Mouse (Mus musculus) gastrocnemius, postnatal 25 days (tissue): ENCODE results near the gene Ggact. TPM values are rescaled to one million over a fixed set of nuclear protein-coding genes. Genes with fewer than 3 reads are reported as not detected.
A peak's percentile ranks its signal among the peaks of the same experiment; 100 is the strongest.

Experiments
- DNase-seq: peaks from one replicate; pipeline ENCODE4 v3.0.0; 2022
- long read RNA-seq, 2 experiments: library from polyadenylated mRNA; stranded (forward); transcript quantifications; one replicate each; pipeline ENCODE4 v2.0.0; 2021
- total RNA-seq, 2 experiments: library from RNA; stranded (reverse); gene quantifications; 1 replicate in 1 of 2; 2 replicates in 1 of 2; pipeline ENCODE4 v1.2.3; 2021

Ggact gene
- 10 to 100 TPM; 11.3 to 13.1 TPM for total RNA-seq
- long read RNA-seq, experiment 1, partial matches to known transcripts, result 0 of 9 reads
- long read RNA-seq, experiment 1, other reads (novel, unspliced or antisense), result 5 of 9 reads
- long read RNA-seq, experiment 2, partial matches to known transcripts, result 0 of 7 reads
- long read RNA-seq, experiment 2, other reads (novel, unspliced or antisense), result 5 of 7 reads

- no peak for DNase-seq
Measured at GRCm38 (mm10) chr14:122913657-122914056, at the start of gene Ggact. Ggact (minus strand) TSS chr14:122913757.

DNA sequence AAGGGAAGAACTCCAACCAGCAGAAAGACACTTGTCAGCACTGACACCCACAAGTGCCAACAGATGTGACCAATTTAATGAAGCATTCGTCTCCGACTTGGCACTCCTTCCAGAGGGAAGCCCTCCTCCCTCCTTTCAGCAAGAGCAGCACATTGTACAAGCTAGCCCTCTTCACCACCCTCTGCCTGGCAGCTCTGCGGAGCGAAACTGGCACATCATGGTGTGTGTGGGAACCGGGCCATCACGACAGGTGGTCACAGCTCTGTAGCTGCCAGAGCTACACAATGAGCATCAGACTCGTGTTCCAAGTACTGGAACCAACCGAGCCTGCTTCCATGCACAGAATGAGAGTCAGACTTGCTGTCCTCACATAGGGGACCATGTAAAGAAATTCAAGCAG lies 44.4 kb upstream of the Ggact start:
- DNase-seq, result peak; percentile 34

DNA sequence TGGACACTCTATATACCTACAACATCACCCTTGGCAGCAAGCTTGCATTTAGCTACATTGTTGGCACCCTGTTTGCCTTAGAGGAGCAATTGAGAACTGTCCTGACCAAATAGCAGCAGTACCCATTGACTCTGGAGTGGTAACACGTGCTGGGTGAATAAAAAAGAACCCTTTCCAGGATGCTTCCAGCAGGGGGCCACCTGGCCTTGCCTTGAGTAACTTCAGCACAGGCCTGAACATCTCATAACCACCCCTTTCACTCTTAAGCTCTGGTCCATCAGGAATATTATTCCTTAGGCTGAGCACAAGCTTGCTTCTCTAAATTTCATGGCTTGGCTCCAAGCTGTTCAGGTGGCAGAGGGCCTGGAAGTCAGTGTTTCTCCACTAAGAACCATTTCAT lies 39.8 kb upstream of the Ggact start:
- no peak for DNase-seq

- DNase-seq, result no peak
Measured at GRCm38 (mm10) chr14:122952556-122952955, 39.0 kb upstream of the Ggact start.

DNA sequence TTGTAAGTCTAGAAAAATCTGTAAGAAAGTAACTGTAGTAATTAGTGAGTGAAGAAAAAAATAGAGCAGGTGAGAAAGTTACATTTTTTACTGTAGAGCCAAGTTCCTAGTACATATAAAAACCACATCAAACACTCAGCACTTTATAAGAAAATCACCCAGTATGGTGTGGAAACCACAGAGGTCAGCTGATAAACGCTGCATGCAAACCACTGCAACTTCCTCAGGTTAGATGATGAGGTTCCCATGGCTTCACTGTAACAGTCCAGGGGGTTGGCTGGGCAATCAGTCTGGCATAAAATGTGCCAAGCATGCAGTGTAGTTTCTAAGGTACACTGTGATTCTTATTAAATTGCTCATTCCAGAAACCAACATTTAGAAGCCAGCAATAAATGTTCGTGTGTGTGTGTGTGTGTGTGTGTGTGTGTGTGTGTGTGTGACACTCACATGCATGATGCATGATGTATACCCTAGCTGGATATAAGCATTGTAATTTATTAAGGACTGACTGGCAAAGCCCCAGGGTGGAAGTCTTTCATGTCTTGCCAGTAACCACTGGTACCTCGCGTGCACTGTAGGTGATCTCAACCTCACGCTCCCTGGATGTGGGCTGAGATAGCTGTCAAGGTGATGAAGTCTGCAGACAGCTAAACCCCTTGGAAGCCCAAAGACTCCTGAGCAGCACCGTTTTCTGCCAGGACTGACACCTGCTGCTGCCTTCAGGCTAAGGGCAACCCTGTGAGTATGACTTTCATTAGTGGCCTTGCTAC lies 38.3 kb upstream of the Ggact start:
- DNase-seq, result no peak

GRCm38 (mm10) chr14:122950915-122951314 lies 37.4 kb upstream of the Ggact start:
- DNase-seq, result no peak

GRCm38 (mm10) chr14:122943475-122943853 lies 29.9 kb upstream of the Ggact start:
- no peak for DNase-seq

DNA sequence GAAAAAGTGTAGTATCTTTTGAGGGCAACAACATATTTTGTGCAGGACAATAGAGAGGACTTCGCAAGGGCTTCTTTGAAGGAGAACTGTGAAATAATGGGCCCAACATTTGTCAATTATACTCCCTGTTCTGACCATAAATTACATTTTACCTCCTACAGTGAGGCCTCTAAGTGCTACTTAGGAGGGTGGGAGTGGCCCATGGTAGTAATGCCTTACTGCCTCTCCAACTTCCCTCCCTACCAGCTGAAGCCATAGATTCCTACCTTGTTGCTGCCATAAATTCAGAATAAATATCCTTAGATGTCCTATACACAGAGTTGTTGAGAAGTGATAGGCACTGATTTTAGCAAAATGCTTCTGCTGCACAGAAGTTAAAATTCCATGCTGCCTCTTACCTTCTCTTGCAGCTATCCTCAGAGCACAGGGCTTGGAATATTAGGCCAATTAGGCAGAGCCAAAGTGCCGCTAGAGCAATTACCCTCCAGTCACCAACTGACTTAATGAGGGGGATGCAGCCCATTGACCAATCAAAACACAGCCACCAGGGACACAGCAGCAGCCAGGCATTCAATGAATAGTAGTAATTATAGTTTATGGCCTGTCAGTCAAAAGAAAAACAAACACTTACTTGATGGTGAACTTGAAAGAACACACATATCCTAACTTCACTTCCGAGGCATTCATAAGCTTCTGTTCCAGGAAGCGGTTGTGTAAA lies 29.4 kb upstream of the Ggact start:
- no peak for DNase-seq

DNA sequence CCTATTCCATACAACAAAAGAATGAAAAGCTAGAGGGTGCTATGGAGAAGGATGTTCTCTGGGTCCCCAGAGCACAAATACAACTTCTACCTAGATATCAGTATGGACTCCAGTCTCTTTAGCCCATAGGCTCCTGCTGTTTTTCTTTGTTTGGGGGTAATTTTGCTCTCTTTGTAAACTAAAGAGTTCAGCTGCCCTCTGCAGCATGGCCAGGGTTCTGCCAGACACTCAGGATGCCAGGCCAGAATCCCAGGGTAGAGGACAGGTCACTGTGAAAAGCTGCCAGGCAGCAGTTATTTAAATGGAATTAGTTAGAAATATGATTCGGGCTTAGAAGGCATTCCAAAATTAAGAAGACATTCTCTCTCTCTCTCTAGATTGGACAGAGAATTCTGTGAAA lies 22.9 kb upstream of the Ggact start:
- no peak for DNase-seq

GRCm38 (mm10) chr14:122920011-122920410 lies 6.5 kb upstream of the Ggact start:
- no peak for DNase-seq

DNA sequence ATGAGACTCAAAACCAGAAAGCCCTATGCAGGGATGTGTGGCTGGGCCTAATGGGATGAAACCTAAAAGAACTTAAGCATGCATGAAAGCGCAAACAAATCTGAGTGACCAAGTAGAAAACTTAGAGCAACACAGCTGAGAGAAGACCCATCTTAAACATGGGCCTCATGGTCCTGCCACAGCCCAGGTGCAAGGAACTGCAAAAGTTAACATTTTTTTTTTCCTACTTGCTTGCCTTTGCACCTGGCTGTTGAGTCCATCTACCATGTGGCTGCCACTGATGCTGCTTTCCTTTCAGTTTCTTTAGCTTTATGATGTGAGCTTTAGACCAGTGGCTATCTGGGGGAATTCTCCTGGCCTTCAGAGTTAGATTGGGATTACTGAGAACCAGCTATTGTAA lies 4.1 kb upstream of the Ggact start:
- DNase-seq, result no peak

DNA sequence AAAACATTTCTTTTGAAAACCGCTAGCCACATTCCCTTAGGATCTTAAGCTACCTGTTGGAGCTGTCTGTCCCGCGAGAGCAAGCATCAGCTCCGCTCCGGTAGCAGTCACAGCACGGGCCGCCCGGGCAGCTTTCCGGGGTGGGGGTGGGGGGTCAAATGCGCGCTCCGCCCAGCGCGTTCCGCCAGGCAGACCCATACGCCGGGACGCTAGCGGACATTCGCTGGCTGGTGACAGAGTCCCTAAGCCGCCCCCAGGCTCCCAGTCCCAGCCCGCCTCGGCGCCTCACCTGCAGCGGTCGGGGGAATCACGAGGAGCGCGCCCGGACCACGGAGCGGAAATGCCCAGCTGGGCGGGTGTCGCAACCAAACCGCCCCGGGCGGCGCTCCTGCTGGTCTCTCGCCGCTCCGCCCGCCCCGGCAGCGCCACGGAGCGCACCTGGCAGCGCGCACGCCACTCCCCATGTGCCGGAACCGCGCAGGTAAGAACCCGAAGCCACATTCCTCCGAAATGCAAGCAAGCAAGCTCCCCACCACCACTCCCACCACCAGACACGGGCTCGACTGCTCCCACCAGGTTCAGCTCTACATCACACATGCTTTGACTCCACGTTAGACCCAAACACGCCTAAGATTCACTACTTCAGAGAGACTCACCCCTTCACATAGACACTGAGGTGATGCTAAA lies 602 bp downstream of the Ggact start:
- peak; percentile 58 for DNase-seq

DNA sequence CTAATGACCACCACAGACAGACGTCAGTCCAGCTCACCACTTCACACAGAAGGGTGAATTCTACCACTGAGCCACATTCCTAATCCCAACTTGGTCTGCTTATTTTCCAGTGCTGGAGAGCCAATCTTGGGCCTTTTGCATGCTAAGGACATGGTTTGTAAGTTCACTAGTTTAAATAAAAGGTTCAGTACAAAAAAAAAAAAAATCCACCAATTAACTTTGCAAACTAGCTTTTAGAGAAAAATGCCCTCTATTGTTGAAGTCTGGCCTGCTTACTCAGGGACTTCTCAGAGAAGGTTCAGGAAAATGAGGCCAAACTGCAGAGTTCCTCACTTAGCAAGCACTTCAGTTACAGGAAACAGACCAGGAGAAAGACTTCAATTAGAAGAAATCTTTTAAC lies 1.4 kb downstream of the Ggact start:
- no peak for DNase-seq

- no peak for DNase-seq
Measured at GRCm38 (mm10) chr14:122911265-122911664, 2.3 kb downstream of the Ggact start.

- no peak for DNase-seq
Measured at GRCm38 (mm10) chr14:122909368-122910091, 4.0 kb downstream of the Ggact start.

DNA sequence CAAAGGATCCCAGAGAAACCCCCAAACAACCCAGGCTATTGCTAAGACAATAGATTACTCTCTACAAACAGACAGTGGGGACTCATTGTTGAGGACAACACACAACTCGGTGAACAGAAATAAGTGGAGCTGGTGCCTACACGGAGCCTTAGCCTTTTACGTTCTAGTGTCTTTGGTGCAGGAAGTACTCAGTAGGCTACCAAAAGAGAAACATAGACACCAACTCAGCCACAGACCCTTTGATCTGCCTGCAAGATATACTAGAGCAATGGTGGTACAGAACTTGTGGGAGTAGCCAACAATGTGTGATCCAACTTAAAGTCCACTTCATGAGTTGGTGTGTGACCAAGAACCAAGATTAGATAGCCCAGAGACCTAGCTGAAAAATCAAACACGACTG lies 5.5 kb downstream of the Ggact start:
- no peak for DNase-seq

DNA sequence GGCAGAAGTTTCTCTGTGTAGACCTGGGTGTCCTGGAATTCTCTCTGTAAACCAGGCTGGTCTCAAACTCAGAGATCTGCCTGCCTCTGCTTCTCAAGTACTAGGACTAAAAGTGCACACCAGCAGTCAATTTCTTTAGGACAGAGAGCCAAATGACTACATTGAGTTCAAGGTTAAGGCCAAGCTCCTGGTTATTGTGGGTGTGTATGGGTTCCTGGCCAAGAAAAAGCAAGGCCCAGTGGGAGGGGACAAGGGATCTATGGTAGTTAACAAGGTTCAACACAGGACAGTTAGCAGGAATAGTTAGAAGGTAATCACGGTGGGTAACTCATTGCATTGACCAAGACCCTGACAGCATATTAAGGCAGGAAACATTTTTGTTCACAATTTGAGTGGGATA lies 8.6 kb downstream of the Ggact start:
- no peak for DNase-seq

- no peak for DNase-seq
Measured at GRCm38 (mm10) chr14:122903923-122904351, 9.6 kb downstream of the Ggact start.

- DNase-seq, result peak; percentile 67
Measured at GRCm38 (mm10) chr14:122902884-122903283, 10.7 kb downstream of the Ggact start.

DNA sequence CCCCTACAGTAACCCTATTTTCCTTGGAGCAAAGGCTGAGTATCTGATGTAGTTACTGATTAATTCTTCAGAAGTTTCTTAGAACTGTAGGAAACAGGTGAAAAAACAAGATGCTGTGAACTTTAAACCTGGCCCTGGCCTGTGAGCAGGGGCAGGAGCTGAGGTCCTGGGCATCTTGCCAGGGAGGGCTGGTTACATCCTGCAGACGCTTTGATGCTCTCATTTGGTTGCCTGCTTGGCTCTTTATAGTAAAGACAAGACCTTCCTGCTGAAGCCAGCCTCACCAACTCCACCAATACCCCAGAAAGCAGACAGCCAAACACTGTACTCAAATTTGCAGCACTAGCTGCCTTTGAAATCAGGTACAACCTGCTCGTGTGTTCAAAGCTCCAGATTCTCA lies 11.4 kb downstream of the Ggact start:
- no peak for DNase-seq

- DNase-seq, result no peak
Measured at GRCm38 (mm10) chr14:122901715-122902114, 11.8 kb downstream of the Ggact start.

- DNase-seq, result no peak
Measured at GRCm38 (mm10) chr14:122901177-122901576, 12.4 kb downstream of the Ggact start.
